Mouse (Mus musculus) embryonic fibroblast, embryonic 13.5 days (primary cell): ENCODE results near the gene Rassf8.

Source experiments
- CTCF ChIP-seq: IDR thresholded peaks from 2 replicates; pipeline ENCODE4 v1.5.1; 2011; ENCODE audit warnings: mild to moderate bottlenecking, control low read depth, low read length, moderate library complexity, borderline replicate concordance; ENCODE audit not compliant: insufficient read depth
- POLR2A ChIP-seq: IDR thresholded peaks from 2 replicates; pipeline ENCODE4 v1.6.1; 2011; ENCODE audit warnings: low read depth, mild to moderate bottlenecking, control low read depth, low read length, moderate library complexity

- no peak for TF ChIP-seq POLR2A
- TF ChIP-seq CTCF, result no peak
Measured at GRCm38 (mm10) chr6:145758685-145759084, 12.1 kb downstream of the Rassf8 start.
